Mouse (Mus musculus) small intestine, adult 2 months (tissue): ENCODE results near the gene Sobp.

Experiments
- CTCF ChIP-seq: fragments of 200-500 bp; IDR thresholded peaks from 2 replicates; pipeline ENCODE4 v1.5.1; 2012; ENCODE audit warnings: low read depth, mild to moderate bottlenecking, control low read depth, inconsistent platforms, low read length, moderate library complexity, mixed read lengths; ENCODE audit not compliant: insufficient replicate concordance, insufficient read length; ENCODE audit errors: extremely low read depth
- POLR2A ChIP-seq: fragments of 200-500 bp; IDR thresholded peaks from 2 replicates; pipeline ENCODE4 v1.6.1; 2012; ENCODE audit warnings: low read depth, mild to moderate bottlenecking, control low read depth, inconsistent platforms, low read length, moderate library complexity

DNA sequence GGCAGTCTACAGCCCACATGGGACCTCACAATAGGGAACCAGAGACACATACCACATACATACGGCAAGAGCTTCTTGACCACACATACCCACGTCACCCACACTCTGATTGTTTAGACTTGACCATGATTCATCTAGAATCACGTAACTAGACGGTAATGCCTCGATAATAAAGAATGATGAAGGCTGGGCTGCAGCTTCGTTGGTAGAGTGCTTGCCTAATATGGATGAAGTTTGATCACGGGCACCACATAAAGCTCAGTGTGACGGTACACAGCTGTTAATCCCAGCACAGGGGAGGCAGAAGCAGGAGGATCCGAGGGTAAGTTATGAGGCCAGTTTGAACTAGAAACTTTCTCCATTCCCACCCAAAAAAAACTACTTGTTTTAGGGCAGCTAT, 31.2 kb downstream of the Sobp start:
- TF ChIP-seq CTCF (no peak), POLR2A (no peak)
